Mouse (Mus musculus) forebrain, embryonic 11.5 days (tissue): ENCODE measurements around the gene Cdc42bpb. TPM values are rescaled to one million over a fixed set of nuclear protein-coding genes. Genes with fewer than 3 reads are reported as not detected.

ENCODE experiments used
- ATAC-seq: fragments of 200-750 bp; cut with Nextera tagmentation; replicated peaks from 2 replicates; pipeline ENCODE4 v1.8.0; 2017; ENCODE audit warnings: moderate TSS enrichment; ENCODE audit not compliant: low FRiP score
- DNase-seq: peaks from one replicate; pipeline ENCODE4 v3.0.0-alpha.2; 2017; ENCODE audit warnings: low spot score
- H3K27ac ChIP-seq: fragments of 300-500 bp; sonication (generic); 2 replicates; pipeline ENCODE4 v1.5.1; 2014; ENCODE audit warnings: low read depth, low read length
- H3K27me3 ChIP-seq: fragments of 300-500 bp; sonication (generic); 2 replicates; pipeline ENCODE4 v1.6.1; 2014; ENCODE audit warnings: mild to moderate bottlenecking, low read length, mixed read lengths; ENCODE audit not compliant: control insufficient read depth, insufficient read depth
- H3K36me3 ChIP-seq: fragments of 300-500 bp; sonication (generic); 2 replicates; pipeline ENCODE4 v1.6.1; 2014; ENCODE audit warnings: mild to moderate bottlenecking, low read length, moderate library complexity, mixed read lengths; ENCODE audit not compliant: control insufficient read depth, insufficient read depth
- H3K4me1 ChIP-seq: fragments of 300-500 bp; sonication (generic); replicated peaks from 2 replicates; pipeline ENCODE4 v1.6.1; 2014; ENCODE audit warnings: low read length, mixed read lengths; ENCODE audit not compliant: control insufficient read depth, insufficient read depth
- H3K4me2 ChIP-seq: fragments of 300-500 bp; sonication (generic); 2 replicates; pipeline ENCODE4 v1.6.1; 2014; ENCODE audit warnings: low read depth, mild to moderate bottlenecking, low read length, moderate library complexity, mixed read lengths; ENCODE audit not compliant: severe bottlenecking
- H3K4me3 ChIP-seq: fragments of 300-500 bp; sonication (generic); 2 replicates; pipeline ENCODE4 v1.5.1; 2014; ENCODE audit warnings: low read depth, low read length
- H3K9ac ChIP-seq: fragments of 300-500 bp; sonication (generic); 2 replicates; pipeline ENCODE4 v1.6.1; 2014; ENCODE audit warnings: low read length
- H3K9me3 ChIP-seq: fragments of 300-500 bp; sonication (generic); 2 replicates; pipeline ENCODE4 v1.6.1; 2016; ENCODE audit warnings: low read length, mixed read lengths; ENCODE audit not compliant: control insufficient read depth
- WGBS: fragments of 180-500 bp; shearing (Covaris S2); extraction: QIAGEN DNeasy Blood & Tissue Kit; methylation state at CpG from one replicate; pipeline ENCODE4 v1.1.7; 2014; 5-methylcytosine and 5-hydroxymethylcytosine counted together
- polyA plus RNA-seq: library from polyadenylated mRNA; unstranded; fragments of >200 nt; fragmentation: Nextera tagmentation; extraction: Ambion mirVana; gene quantifications from 2 replicates; pipeline ENCODE4 v1.2.1, GENCODE M21; 2014

The Cdc42bpb gene
- 42.7 and 44.0 TPM in 2 replicates for polyA plus RNA-seq

GRCm38 (mm10) chr12:111377376-111377973 lies at the start of gene Cdc42bpb:
Gene Cdc42bpb (minus strand): TSS chr12:111377718.
- Histone ChIP-seq H3K4me3 (peak within 1 kb of the TSS; percentile 95), H3K4me1 (peaks cover 12% of the 10 kb centered on the region), H3K36me3 (no peaks in the 10 kb centered on the region), H3K4me2 (peak within 1 kb of the TSS; percentile 95), H3K9me3 (no peaks in the 10 kb centered on the region), H3K9ac (peak within 1 kb of the TSS; percentile 89), H3K27ac (peak within 1 kb of the TSS; percentile 83), H3K27me3 (no peaks in the 10 kb centered on the region)
- ATAC-seq (peak; percentile 96), DNase-seq (peak; percentile 96)
- WGBS, result under 1% methylated on average over 88 of the region's 94 CpGs

GRCm38 (mm10) chr12:111425789-111426460 lies 48.4 kb upstream of the Cdc42bpb start:
- peaks cover 16% of the 10 kb centered on the region for H3K4me1 ChIP-seq
- H3K27ac ChIP-seq, result no peak overlapping the region
- no peak overlapping the region for H3K4me2 ChIP-seq
- H3K36me3 ChIP-seq, result no peaks in the 10 kb centered on the region
- peak; percentile 94 for DNase-seq
- no peaks in the 10 kb centered on the region for H3K9me3 ChIP-seq
- H3K4me3 ChIP-seq, result no peak overlapping the region
- H3K27me3 ChIP-seq, result peaks cover 80% of the 10 kb centered on the region
- WGBS, result 19% methylated on average over 29 of the region's 29 CpGs
- peak; percentile 42; the same call in 1 of the 2 replicates for ATAC-seq
- H3K9ac ChIP-seq, result no peak overlapping the region

GRCm38 (mm10) chr12:111425258-111425657 lies 47.7 kb upstream of the Cdc42bpb start:
- H3K27ac ChIP-seq, result no peak overlapping the region
- no peaks in the 10 kb centered on the region for H3K36me3 ChIP-seq
- H3K4me2 ChIP-seq, result 0 out of 2 replicates have a peak overlapping the region, but pooled peaks have one; percentile 11
- H3K9ac ChIP-seq, result no peak overlapping the region
- no peak overlapping the region for H3K4me3 ChIP-seq
- H3K4me1 ChIP-seq, result peaks cover 13% of the 10 kb centered on the region
- H3K27me3 ChIP-seq, result peaks cover 73% of the 10 kb centered on the region
- H3K9me3 ChIP-seq, result no peaks in the 10 kb centered on the region
- DNase-seq, result peak; percentile 91
- peak; percentile 49; the same call in 1 of the 2 replicates for ATAC-seq
- 4% methylated on average over 15 of the region's 15 CpGs for WGBS

- Histone ChIP-seq H3K4me3 (no peak overlapping the region), H3K27me3 (peaks cover 66% of the 10 kb centered on the region), H3K9me3 (no peaks in the 10 kb centered on the region), H3K4me2 (no peak overlapping the region), H3K27ac (no peak overlapping the region), H3K9ac (no peak overlapping the region), H3K36me3 (no peaks in the 10 kb centered on the region), H3K4me1 (peaks cover 11% of the 10 kb centered on the region)
- no peak for DNase-seq
- no peak for ATAC-seq
- 21% methylated on average over 9 of the region's 9 CpGs for WGBS
Measured at GRCm38 (mm10) chr12:111424547-111424946, 47.0 kb upstream of the Cdc42bpb start.

GRCm38 (mm10) chr12:111423570-111424129 lies 46.1 kb upstream of the Cdc42bpb start:
- Histone ChIP-seq H3K4me3 (peak overlapping the region; percentile 8), H3K4me1 (peaks cover 4% of the 10 kb centered on the region), H3K4me2 (peak overlapping the region; percentile 20), H3K9ac (no peak overlapping the region), H3K27me3 (peaks cover 57% of the 10 kb centered on the region), H3K36me3 (no peaks in the 10 kb centered on the region), H3K27ac (no peak overlapping the region), H3K9me3 (no peaks in the 10 kb centered on the region)
- 1% methylated on average over 43 of the region's 43 CpGs for WGBS
- no peak for ATAC-seq
- DNase-seq, result no peak

- peaks cover 2% of the 10 kb centered on the region; the same call in 1 of the 2 replicates for H3K4me1 ChIP-seq
- H3K4me2 ChIP-seq, result no peak overlapping the region
- no peaks in the 10 kb centered on the region for H3K9me3 ChIP-seq
- H3K27me3 ChIP-seq, result peaks cover 50% of the 10 kb centered on the region
- ATAC-seq (no peak), DNase-seq (no peak)
- no peak overlapping the region for H3K4me3 ChIP-seq
- WGBS, result 39% methylated on average over 5 of the region's 5 CpGs
- no peaks in the 10 kb centered on the region for H3K36me3 ChIP-seq
- H3K27ac ChIP-seq, result no peak overlapping the region
- H3K9ac ChIP-seq, result no peak overlapping the region
Measured at GRCm38 (mm10) chr12:111422852-111423251, 45.3 kb upstream of the Cdc42bpb start.

- DNase-seq, result no peak
- H3K27ac ChIP-seq, result no peak overlapping the region
- peaks cover 11% of the 10 kb centered on the region; the same call in 1 of the 2 replicates for H3K4me1 ChIP-seq
- no peak overlapping the region for H3K4me2 ChIP-seq
- H3K27me3 ChIP-seq, result peaks cover 46% of the 10 kb centered on the region
- H3K36me3 ChIP-seq, result no peaks in the 10 kb centered on the region
- H3K9ac ChIP-seq, result no peak overlapping the region
- WGBS, result 51% methylated on average over 7 of the region's 7 CpGs
- H3K9me3 ChIP-seq, result no peaks in the 10 kb centered on the region
- H3K4me3 ChIP-seq, result no peak overlapping the region
- ATAC-seq, result no peak
Measured at GRCm38 (mm10) chr12:111420946-111421709, 43.6 kb upstream of the Cdc42bpb start.

GRCm38 (mm10) chr12:111419918-111420317 lies 42.4 kb upstream of the Cdc42bpb start:
- WGBS, result 88% methylated on average over 5 of the region's 5 CpGs
- Histone ChIP-seq H3K9ac (no peak overlapping the region), H3K4me1 (peaks cover 11% of the 10 kb centered on the region; the same call in 1 of the 2 replicates), H3K4me3 (no peak overlapping the region), H3K27me3 (peaks cover 35% of the 10 kb centered on the region), H3K36me3 (no peaks in the 10 kb centered on the region), H3K4me2 (no peak overlapping the region), H3K27ac (no peak overlapping the region), H3K9me3 (no peaks in the 10 kb centered on the region)
- ATAC-seq (no peak), DNase-seq (no peak)
